Mouse (Mus musculus): ENCODE data around the gene Fam192a.

The Fam192a gene

GRCm38 (mm10) chr8:94574159-94574907, 27.5 kb downstream of the Fam192a start:
- in situ Hi-C loops (cut with MboI; ENCODE audit: low sequenced_read_pairs): no loop called here

- in situ Hi-C loops (cut with MboI; ENCODE audit: low sequenced_read_pairs): no loop called here
Observed at GRCm38 (mm10) chr8:94571896-94572295, 29.9 kb downstream of the Fam192a start.

- in situ Hi-C loops (cut with MboI; ENCODE audit: low sequenced_read_pairs): no loop called here
Observed at GRCm38 (mm10) chr8:94569419-94569818, 32.4 kb downstream of the Fam192a start.

GRCm38 (mm10) chr8:94568098-94568497, 33.7 kb downstream of the Fam192a start:
- in situ Hi-C loops (cut with MboI; ENCODE audit: low sequenced_read_pairs): no loop called here

- in situ Hi-C loops (cut with MboI; ENCODE audit: low sequenced_read_pairs): no loop called here
Observed at GRCm38 (mm10) chr8:94567159-94567849, 34.5 kb downstream of the Fam192a start.

GRCm38 (mm10) chr8:94566446-94567158, 35.2 kb downstream of the Fam192a start:
- in situ Hi-C loops (cut with MboI; ENCODE audit: low sequenced_read_pairs): no loop called here

GRCm38 (mm10) chr8:94566033-94566432, 35.8 kb downstream of the Fam192a start:
- in situ Hi-C loops (cut with MboI; ENCODE audit: low sequenced_read_pairs): no loop called here

- in situ Hi-C loops (cut with MboI; ENCODE audit: low sequenced_read_pairs): no loop called here
Observed at GRCm38 (mm10) chr8:94564421-94564820, 37.4 kb downstream of the Fam192a start.

- in situ Hi-C loops (cut with MboI; ENCODE audit: low sequenced_read_pairs): no loop called here
Observed at GRCm38 (mm10) chr8:94561256-94561655, 40.5 kb downstream of the Fam192a start.

GRCm38 (mm10) chr8:94557281-94557680, 44.5 kb downstream of the Fam192a start:
- in situ Hi-C loops (cut with MboI; ENCODE audit: low sequenced_read_pairs): no loop called here

- in situ Hi-C loops (cut with MboI; ENCODE audit: low sequenced_read_pairs): no loop called here
Observed at GRCm38 (mm10) chr8:94552696-94553095, 49.1 kb downstream of the Fam192a start.

GRCm38 (mm10) chr8:94551471-94552422, 50.0 kb downstream of the Fam192a start:
- in situ Hi-C loops (cut with MboI; ENCODE audit: low sequenced_read_pairs): no loop called here

GRCm38 (mm10) chr8:94549998-94550397, 51.8 kb downstream of the Fam192a start:
- in situ Hi-C loops (cut with MboI; ENCODE audit: low sequenced_read_pairs): no loop called here

GRCm38 (mm10) chr8:94549482-94549881, 52.3 kb downstream of the Fam192a start:
- in situ Hi-C loops (cut with MboI; ENCODE audit: low sequenced_read_pairs): no loop called here

- in situ Hi-C loops (cut with MboI; ENCODE audit: low sequenced_read_pairs): no loop called here
Observed at GRCm38 (mm10) chr8:94549041-94549440, 52.8 kb downstream of the Fam192a start.

- in situ Hi-C loops (cut with MboI; ENCODE audit: low sequenced_read_pairs): no loop called here
Observed at GRCm38 (mm10) chr8:94543981-94544380, 57.8 kb downstream of the Fam192a start.

GRCm38 (mm10) chr8:94540889-94541795, 60.7 kb downstream of the Fam192a start:
- in situ Hi-C loops (cut with MboI; ENCODE audit: low sequenced_read_pairs): no loop called here

- in situ Hi-C loops (cut with MboI; ENCODE audit: low sequenced_read_pairs): no loop called here
Observed at GRCm38 (mm10) chr8:94540025-94540424, 61.8 kb downstream of the Fam192a start.

GRCm38 (mm10) chr8:94537456-94537855, 64.3 kb downstream of the Fam192a start:
- in situ Hi-C loops (cut with MboI; ENCODE audit: low sequenced_read_pairs): no loop called here

GRCm38 (mm10) chr8:94535631-94536030, 66.2 kb downstream of the Fam192a start:
- in situ Hi-C loops (cut with MboI; ENCODE audit: low sequenced_read_pairs): no loop called here
